Mouse (Mus musculus): ENCODE measurements at regions not wholly inside any gene's neighbourhood (a gene's known extent, or its start where the extent isn't known, plus 50 kb on each side); places are given as distances from the start of the nearest gene placed in this dataset.
A peak's percentile ranks its signal among the peaks of the same experiment; 100 is the strongest.

- Histone ChIP-seq H3K4me3 (ENCODE audit: low read depth, low read length) (no peak overlapping the region), H3K9me3 (ENCODE audit: control insufficient read depth, low read length) (no peaks in the 10 kb centered on the region), H3K9ac (ENCODE audit: low read depth, low read length) (no peak overlapping the region), H3K4me1 (replicated peaks; ENCODE audit: control insufficient read depth, insufficient read depth, low read length) (no peaks in the 10 kb centered on the region), H3K27me3 (ENCODE audit: control insufficient read depth, insufficient read depth, low read length) (no peaks in the 10 kb centered on the region), H3K27ac (ENCODE audit: low read depth, low read length) (peak overlapping the region; percentile 47; the same call in 1 of the 2 replicates), H3K36me3 (ENCODE audit: control insufficient read depth, insufficient read depth, low read length) (no peaks in the 10 kb centered on the region), H3K4me2 (replicated peaks; ENCODE audit: low read depth, low read length) (no peak overlapping the region)
- 50% methylated on average over 8 of the region's 8 CpGs for WGBS
- no peak for DNase-seq (ENCODE audit: low spot score)
- peak; percentile 49 for ATAC-seq (ENCODE audit: low FRiP score)
Measured at GRCm38 (mm10) chr13:70178073-70178491, 375.9 kb downstream of the Med10 start.

- no peak for DNase-seq (ENCODE audit: low spot score)
- H3K36me3 ChIP-seq (ENCODE audit: control insufficient read depth, insufficient read depth, low read length) = no peaks in the 10 kb centered on the region
- no peak overlapping the region for H3K9ac ChIP-seq (ENCODE audit: low read depth, low read length)
- no peak overlapping the region for H3K4me3 ChIP-seq (ENCODE audit: low read depth, low read length)
- H3K9me3 ChIP-seq (ENCODE audit: control insufficient read depth, low read length) = no peaks in the 10 kb centered on the region
- H3K4me1 ChIP-seq (replicated peaks; ENCODE audit: control insufficient read depth, insufficient read depth, low read length) = no peaks in the 10 kb centered on the region
- no peaks in the 10 kb centered on the region for H3K27me3 ChIP-seq (ENCODE audit: control insufficient read depth, insufficient read depth, low read length)
- 80% methylated on average over 4 of the region's 4 CpGs for WGBS
- no peak for ATAC-seq (ENCODE audit: low FRiP score)
- no peak overlapping the region for H3K27ac ChIP-seq (ENCODE audit: low read depth, low read length)
- H3K4me2 ChIP-seq (replicated peaks; ENCODE audit: low read depth, low read length) = no peak overlapping the region
Measured at GRCm38 (mm10) chr13:70190978-70191377, 388.8 kb downstream of the Med10 start.

- H3K27ac ChIP-seq (ENCODE audit: low read depth, low read length) = no peak overlapping the region
- DNase-seq (ENCODE audit: low spot score) (no peak), ATAC-seq (ENCODE audit: low FRiP score) (no peak)
- no peaks in the 10 kb centered on the region for H3K36me3 ChIP-seq (ENCODE audit: control insufficient read depth, insufficient read depth, low read length)
- H3K4me2 ChIP-seq (replicated peaks; ENCODE audit: low read depth, low read length) = no peak overlapping the region
- H3K9me3 ChIP-seq (ENCODE audit: control insufficient read depth, low read length) = no peaks in the 10 kb centered on the region
- H3K4me1 ChIP-seq (replicated peaks; ENCODE audit: control insufficient read depth, insufficient read depth, low read length) = no peaks in the 10 kb centered on the region
- no peaks in the 10 kb centered on the region for H3K27me3 ChIP-seq (ENCODE audit: control insufficient read depth, insufficient read depth, low read length)
- 87% methylated on average over 13 of the region's 13 CpGs for WGBS
- no peak overlapping the region for H3K4me3 ChIP-seq (ENCODE audit: low read depth, low read length)
- no peak overlapping the region for H3K9ac ChIP-seq (ENCODE audit: low read depth, low read length)
Measured at GRCm38 (mm10) chr13:70192101-70193025, 390.2 kb downstream of the Med10 start.

GRCm38 (mm10) chr13:70193270-70193669 is 391.1 kb downstream of the Med10 start:
- WGBS = 88% methylated on average over 9 of the region's 9 CpGs
- Histone ChIP-seq H3K36me3 (ENCODE audit: control insufficient read depth, insufficient read depth, low read length) (no peaks in the 10 kb centered on the region), H3K4me1 (replicated peaks; ENCODE audit: control insufficient read depth, insufficient read depth, low read length) (no peaks in the 10 kb centered on the region), H3K9me3 (ENCODE audit: control insufficient read depth, low read length) (no peaks in the 10 kb centered on the region), H3K4me3 (ENCODE audit: low read depth, low read length) (no peak overlapping the region), H3K27me3 (ENCODE audit: control insufficient read depth, insufficient read depth, low read length) (no peaks in the 10 kb centered on the region), H3K9ac (ENCODE audit: low read depth, low read length) (no peak overlapping the region), H3K4me2 (replicated peaks; ENCODE audit: low read depth, low read length) (no peak overlapping the region), H3K27ac (ENCODE audit: low read depth, low read length) (no peak overlapping the region)
- no peak for ATAC-seq (ENCODE audit: low FRiP score)
- DNase-seq (ENCODE audit: low spot score) = no peak

GRCm38 (mm10) chr13:70195854-70196253 is 393.7 kb downstream of the Med10 start:
- ATAC-seq (ENCODE audit: low FRiP score) (no peak), DNase-seq (ENCODE audit: low spot score) (no peak)
- H3K4me2 ChIP-seq (replicated peaks; ENCODE audit: low read depth, low read length) = no peak overlapping the region
- H3K27me3 ChIP-seq (ENCODE audit: control insufficient read depth, insufficient read depth, low read length) = no peaks in the 10 kb centered on the region
- no peak overlapping the region for H3K4me3 ChIP-seq (ENCODE audit: low read depth, low read length)
- H3K4me1 ChIP-seq (replicated peaks; ENCODE audit: control insufficient read depth, insufficient read depth, low read length) = no peaks in the 10 kb centered on the region
- no peak overlapping the region for H3K9ac ChIP-seq (ENCODE audit: low read depth, low read length)
- 84% methylated on average over 4 of the region's 4 CpGs for WGBS
- H3K9me3 ChIP-seq (ENCODE audit: control insufficient read depth, low read length) = no peaks in the 10 kb centered on the region
- H3K36me3 ChIP-seq (ENCODE audit: control insufficient read depth, insufficient read depth, low read length) = no peaks in the 10 kb centered on the region
- no peak overlapping the region for H3K27ac ChIP-seq (ENCODE audit: low read depth, low read length)

GRCm38 (mm10) chr13:70198638-70199037 is 396.4 kb downstream of the Med10 start:
- Histone ChIP-seq H3K4me1 (replicated peaks; ENCODE audit: control insufficient read depth, insufficient read depth, low read length) (no peaks in the 10 kb centered on the region), H3K4me2 (replicated peaks; ENCODE audit: low read depth, low read length) (no peak overlapping the region), H3K27ac (ENCODE audit: low read depth, low read length) (no peak overlapping the region), H3K36me3 (ENCODE audit: control insufficient read depth, insufficient read depth, low read length) (no peaks in the 10 kb centered on the region), H3K9ac (ENCODE audit: low read depth, low read length) (no peak overlapping the region), H3K4me3 (ENCODE audit: low read depth, low read length) (no peak overlapping the region), H3K27me3 (ENCODE audit: control insufficient read depth, insufficient read depth, low read length) (no peaks in the 10 kb centered on the region), H3K9me3 (ENCODE audit: control insufficient read depth, low read length) (no peaks in the 10 kb centered on the region)
- no peak for ATAC-seq (ENCODE audit: low FRiP score)
- no peak for DNase-seq (ENCODE audit: low spot score)
- WGBS = 90% methylated on average over 4 of the region's 4 CpGs

- no peak overlapping the region for H3K9ac ChIP-seq (ENCODE audit: low read depth, low read length)
- H3K36me3 ChIP-seq (ENCODE audit: control insufficient read depth, insufficient read depth, low read length) = no peaks in the 10 kb centered on the region
- ATAC-seq (ENCODE audit: low FRiP score) = no peak
- WGBS = 79% methylated on average over 1 of the region's 1 CpGs
- no peaks in the 10 kb centered on the region for H3K9me3 ChIP-seq (ENCODE audit: control insufficient read depth, low read length)
- DNase-seq (ENCODE audit: low spot score) = no peak
- H3K27ac ChIP-seq (ENCODE audit: low read depth, low read length) = no peak overlapping the region
- H3K4me3 ChIP-seq (ENCODE audit: low read depth, low read length) = no peak overlapping the region
- no peaks in the 10 kb centered on the region for H3K4me1 ChIP-seq (replicated peaks; ENCODE audit: control insufficient read depth, insufficient read depth, low read length)
- H3K27me3 ChIP-seq (ENCODE audit: control insufficient read depth, insufficient read depth, low read length) = no peaks in the 10 kb centered on the region
- no peak overlapping the region for H3K4me2 ChIP-seq (replicated peaks; ENCODE audit: low read depth, low read length)
Measured at GRCm38 (mm10) chr13:70199087-70199486, 396.9 kb downstream of the Med10 start.

GRCm38 (mm10) chr13:70205334-70205733 is 403.1 kb downstream of the Med10 start:
- Histone ChIP-seq H3K27me3 (ENCODE audit: control insufficient read depth, insufficient read depth, low read length) (no peaks in the 10 kb centered on the region), H3K27ac (ENCODE audit: low read depth, low read length) (no peak overlapping the region), H3K36me3 (ENCODE audit: control insufficient read depth, insufficient read depth, low read length) (no peaks in the 10 kb centered on the region), H3K4me2 (replicated peaks; ENCODE audit: low read depth, low read length) (no peak overlapping the region), H3K4me1 (replicated peaks; ENCODE audit: control insufficient read depth, insufficient read depth, low read length) (no peaks in the 10 kb centered on the region), H3K4me3 (ENCODE audit: low read depth, low read length) (no peak overlapping the region), H3K9ac (ENCODE audit: low read depth, low read length) (no peak overlapping the region), H3K9me3 (ENCODE audit: control insufficient read depth, low read length) (no peaks in the 10 kb centered on the region)
- DNase-seq (ENCODE audit: low spot score) (no peak), ATAC-seq (ENCODE audit: low FRiP score) (no peak)
- WGBS = 46% methylated on average over 7 of the region's 7 CpGs

- Histone ChIP-seq H3K9me3 (ENCODE audit: control insufficient read depth, low read length) (no peaks in the 10 kb centered on the region), H3K27me3 (ENCODE audit: control insufficient read depth, insufficient read depth, low read length) (no peaks in the 10 kb centered on the region), H3K27ac (ENCODE audit: low read depth, low read length) (no peak overlapping the region), H3K36me3 (ENCODE audit: control insufficient read depth, insufficient read depth, low read length) (no peaks in the 10 kb centered on the region), H3K9ac (ENCODE audit: low read depth, low read length) (no peak overlapping the region), H3K4me3 (ENCODE audit: low read depth, low read length) (no peak overlapping the region), H3K4me2 (replicated peaks; ENCODE audit: low read depth, low read length) (no peak overlapping the region), H3K4me1 (replicated peaks; ENCODE audit: control insufficient read depth, insufficient read depth, low read length) (no peaks in the 10 kb centered on the region)
- ATAC-seq (ENCODE audit: low FRiP score) (no peak), DNase-seq (ENCODE audit: low spot score) (no peak)
- 76% methylated on average over 3 of the region's 3 CpGs for WGBS
Measured at GRCm38 (mm10) chr13:70210158-70210557, 408.0 kb downstream of the Med10 start.

Data from hindbrain, embryonic 11.5 days (tissue).